In the genomic region with DNA sequence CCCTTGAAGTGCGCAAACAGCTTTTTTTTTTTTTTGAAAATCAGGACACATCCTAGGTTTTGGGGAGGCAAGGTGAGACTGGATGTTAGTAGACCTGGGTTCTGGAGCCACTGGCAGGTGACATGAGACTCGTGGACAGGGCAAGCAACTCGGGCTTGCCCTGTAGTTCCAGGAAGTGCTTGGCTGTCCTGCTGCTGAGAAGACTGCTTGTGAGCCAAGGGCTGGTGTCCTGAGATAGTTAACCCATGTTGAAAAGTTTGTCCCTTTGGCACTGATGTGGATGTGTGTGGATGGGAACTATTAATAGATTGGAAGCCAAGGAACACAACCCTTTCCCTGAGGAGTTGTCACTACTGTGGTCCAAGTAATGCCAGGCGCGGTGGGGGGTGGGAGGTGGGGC, we compare ENCODE assay signal across 7 mouse cellular contexts. TPM values are rescaled to one million over a fixed set of nuclear protein-coding genes. Genes with fewer than 3 reads are reported as not detected.
DNase-seq lines count a peak whose midpoint lies in the region; ATAC-seq and TF ChIP-seq lines count a peak whose summit lies in the region.

No protein-coding gene starts in this region.

- H3K9ac ChIP-seq in kidney, postnatal 0 days (ENCODE audit: low read depth, low read length), result no peak overlapping the region
- peak overlapping the region; percentile 79 for H3K9ac ChIP-seq in forebrain, embryonic 11.5 days (ENCODE audit: low read length)
- peak overlapping the region; percentile 88 for H3K9ac ChIP-seq in hindbrain, embryonic 13.5 days
- H3K9ac ChIP-seq in neural tube, embryonic 12.5 days, result no peak overlapping the region
- H3K9ac ChIP-seq in liver, embryonic 11.5 days (ENCODE audit: low read depth, low read length), result no peak overlapping the region

- no peaks in the 10 kb centered on the region for H3K4me1 ChIP-seq in kidney, postnatal 0 days (replicated peaks; ENCODE audit: insufficient read depth, low read length)
- peaks cover 8% of the 10 kb centered on the region for H3K4me1 ChIP-seq in forebrain, embryonic 11.5 days (replicated peaks; ENCODE audit: control insufficient read depth, insufficient read depth, low read length)
- peaks cover 47% of the 10 kb centered on the region for H3K4me1 ChIP-seq in hindbrain, embryonic 13.5 days (replicated peaks)
- peaks cover 12% of the 10 kb centered on the region for H3K4me1 ChIP-seq in neural tube, embryonic 12.5 days
- no peaks in the 10 kb centered on the region for H3K4me1 ChIP-seq in liver, embryonic 11.5 days (replicated peaks; ENCODE audit: control insufficient read depth, insufficient read depth, low read length)

- H3K4me3 ChIP-seq in kidney, postnatal 0 days (replicated peaks; ENCODE audit: low read depth, low read length), result no peak overlapping the region
- no peak overlapping the region; the same call in 1 of the 2 replicates for H3K4me3 ChIP-seq in forebrain, embryonic 11.5 days (ENCODE audit: low read depth, low read length)
- peak overlapping the region; percentile 75 for H3K4me3 ChIP-seq in hindbrain, embryonic 13.5 days
- H3K4me3 ChIP-seq in neural tube, embryonic 12.5 days, result no peak overlapping the region; the same call in 1 of the 2 replicates
- no peak overlapping the region for H3K4me3 ChIP-seq in liver, embryonic 11.5 days (ENCODE audit: low read depth, low read length)

- 21% methylated on average over 5 of the region's 5 CpGs for WGBS in kidney, postnatal 0 days
- WGBS in forebrain, embryonic 11.5 days, result 4% methylated on average over 5 of the region's 5 CpGs
- WGBS in hindbrain, embryonic 13.5 days, result 9% methylated on average over 5 of the region's 5 CpGs
- WGBS in neural tube, embryonic 12.5 days, result 17% methylated on average over 5 of the region's 5 CpGs
- WGBS in liver, embryonic 11.5 days, result 10% methylated on average over 5 of the region's 5 CpGs

- no peak for TF ChIP-seq CTCF in kidney, postnatal 0 days (IDR thresholded peaks at IDR 0.05; ENCODE audit: low read depth)

- H3K9me3 ChIP-seq in kidney, postnatal 0 days (replicated peaks; ENCODE audit: low read length), result no peaks in the 10 kb centered on the region
- H3K9me3 ChIP-seq in forebrain, embryonic 11.5 days (ENCODE audit: control insufficient read depth, low read length), result no peaks in the 10 kb centered on the region
- no peaks in the 10 kb centered on the region for H3K9me3 ChIP-seq in hindbrain, embryonic 13.5 days
- no peaks in the 10 kb centered on the region for H3K9me3 ChIP-seq in neural tube, embryonic 12.5 days
- no peaks in the 10 kb centered on the region for H3K9me3 ChIP-seq in liver, embryonic 11.5 days (ENCODE audit: control insufficient read depth, low read length)

- H3K4me2 ChIP-seq in kidney, postnatal 0 days (ENCODE audit: low read length), result peak overlapping the region; percentile 99
- peak overlapping the region; percentile 99 for H3K4me2 ChIP-seq in forebrain, embryonic 11.5 days (ENCODE audit: low read depth, low read length, severe bottlenecking)
- H3K4me2 ChIP-seq in hindbrain, embryonic 13.5 days, result peak overlapping the region; percentile 97
- H3K4me2 ChIP-seq in neural tube, embryonic 12.5 days (replicated peaks), result peak overlapping the region; percentile 100
- no peak overlapping the region; the same call in 1 of the 2 replicates for H3K4me2 ChIP-seq in liver, embryonic 11.5 days

- ATAC-seq in kidney, postnatal 0 days (replicated peaks; ENCODE audit: low FRiP score, low read depth), result no peak
- ATAC-seq in forebrain, embryonic 11.5 days (replicated peaks; ENCODE audit: low FRiP score), result 0 out of 2 replicates have a peak, but pooled peaks have one; percentile 2
- peak; percentile 7; the same call in 1 of the 2 replicates for ATAC-seq in hindbrain, embryonic 13.5 days (ENCODE audit: low FRiP score)
- peak; percentile 15; the same call in 1 of the 2 replicates for ATAC-seq in neural tube, embryonic 12.5 days (ENCODE audit: low FRiP score, low read depth)
- ATAC-seq in liver, embryonic 11.5 days (replicated peaks; ENCODE audit: low FRiP score), result no peak
- ATAC-seq in megakaryocyte, adult 5-6 weeks (ENCODE audit: poor library complexity, severe bottlenecking), result no peak

- no peak for DNase-seq in kidney, postnatal 0 days (ENCODE audit: low spot score)
- no peak for DNase-seq in kidney, postnatal 25 days
- DNase-seq in forebrain, embryonic 11.5 days (ENCODE audit: low spot score), result peak; percentile 52
- DNase-seq in liver, embryonic 11.5 days (ENCODE audit: low spot score), result no peak

- no peak overlapping the region for H3K27ac ChIP-seq in kidney, postnatal 0 days
- no peak overlapping the region for H3K27ac ChIP-seq in forebrain, embryonic 11.5 days (ENCODE audit: low read depth, low read length)
- peak overlapping the region; percentile 80 for H3K27ac ChIP-seq in hindbrain, embryonic 13.5 days
- H3K27ac ChIP-seq in neural tube, embryonic 12.5 days, result no peak overlapping the region
- no peak overlapping the region for H3K27ac ChIP-seq in liver, embryonic 11.5 days (ENCODE audit: low read depth, low read length)

- H3K27me3 ChIP-seq in kidney, postnatal 0 days (ENCODE audit: insufficient read depth, low read length), result no peaks in the 10 kb centered on the region; the same call in 1 of the 2 replicates
- peaks cover 8% of the 10 kb centered on the region; the same call in 1 of the 2 replicates for H3K27me3 ChIP-seq in forebrain, embryonic 11.5 days (ENCODE audit: control insufficient read depth, insufficient read depth, low read length)
- peaks cover 21% of the 10 kb centered on the region for H3K27me3 ChIP-seq in hindbrain, embryonic 13.5 days
- H3K27me3 ChIP-seq in neural tube, embryonic 12.5 days (replicated peaks), result peaks cover 19% of the 10 kb centered on the region
- H3K27me3 ChIP-seq in liver, embryonic 11.5 days (replicated peaks; ENCODE audit: control insufficient read depth, insufficient read depth, low read length), result peaks cover 59% of the 10 kb centered on the region

- H3K36me3 ChIP-seq in kidney, postnatal 0 days (ENCODE audit: insufficient read depth, low read length), result no peaks in the 10 kb centered on the region
- H3K36me3 ChIP-seq in forebrain, embryonic 11.5 days (ENCODE audit: control insufficient read depth, insufficient read depth, low read length), result no peaks in the 10 kb centered on the region
- H3K36me3 ChIP-seq in hindbrain, embryonic 13.5 days, result no peaks in the 10 kb centered on the region
- H3K36me3 ChIP-seq in neural tube, embryonic 12.5 days, result no peaks in the 10 kb centered on the region
- H3K36me3 ChIP-seq in liver, embryonic 11.5 days (ENCODE audit: control insufficient read depth, insufficient read depth, low read length), result no peaks in the 10 kb centered on the region

RNA-seq across cellular contexts. Expression of gene Sel1l3, which starts 0.6 kb away (rescaled TPM):
- 11.1 and 11.8 TPM in 2 replicates for polyA plus RNA-seq in kidney, postnatal 0 days (2015; fragmentation: Nextera tagmentation; extraction: Ambion mirVana)
- polyA plus RNA-seq in forebrain, embryonic 11.5 days (2014; fragmentation: Nextera tagmentation; extraction: Ambion mirVana), result 9.1 and 10.4 TPM in 2 replicates
- polyA plus RNA-seq in hindbrain, embryonic 13.5 days (2015; fragmentation: Nextera tagmentation; extraction: Ambion mirVana), result 4.4 and 5.2 TPM in 2 replicates
- 4.6 and 5.7 TPM in 2 replicates for polyA plus RNA-seq in neural tube, embryonic 12.5 days (2016; fragmentation: Nextera tagmentation; extraction: Ambion mirVana)
- 0.27 and 0.52 TPM in 2 replicates for polyA plus RNA-seq in liver, embryonic 11.5 days (2014; fragmentation: Nextera tagmentation; extraction: Ambion mirVana)
- 0.04 TPM in 1 of 2 replicates, not detected in the other for total RNA-seq in megakaryocyte, adult 5-6 weeks (2015)
- 0.04 TPM in 1 of 2 replicates, not detected in the other for total RNA-seq in megakaryocyte, adult 5-6 weeks (2017)

RNA-seq across cellular contexts. Expression of gene Smim20, which starts 52.5 kb away (rescaled TPM):
- 135 and 143 TPM in 2 replicates for polyA plus RNA-seq in kidney, postnatal 0 days (2015; fragmentation: Nextera tagmentation; extraction: Ambion mirVana)
- 71.3 and 75.4 TPM in 2 replicates for polyA plus RNA-seq in forebrain, embryonic 11.5 days (2014; fragmentation: Nextera tagmentation; extraction: Ambion mirVana)
- polyA plus RNA-seq in hindbrain, embryonic 13.5 days (2015; fragmentation: Nextera tagmentation; extraction: Ambion mirVana), result 76.0 and 76.6 TPM in 2 replicates
- 65.6 and 75.6 TPM in 2 replicates for polyA plus RNA-seq in neural tube, embryonic 12.5 days (2016; fragmentation: Nextera tagmentation; extraction: Ambion mirVana)
- 64.4 and 70.2 TPM in 2 replicates for polyA plus RNA-seq in liver, embryonic 11.5 days (2014; fragmentation: Nextera tagmentation; extraction: Ambion mirVana)
- total RNA-seq in megakaryocyte, adult 5-6 weeks (2015), result 67.6 and 71.7 TPM in 2 replicates
- 43.3 and 55.5 TPM in 2 replicates for total RNA-seq in megakaryocyte, adult 5-6 weeks (2017)

Comparison
In these comparisons a context has a peak if more than half of its experiments do, and no peak if none do; other contexts are left out.
1. ATAC-seq: peak in forebrain, embryonic 11.5 days (single experiment), hindbrain, embryonic 13.5 days (single experiment) and neural tube, embryonic 12.5 days (single experiment); none in kidney, postnatal 0 days (single experiment), liver, embryonic 11.5 days (single experiment) and megakaryocyte, adult 5-6 weeks (single experiment).
2. H3K9ac ChIP-seq: peak in forebrain, embryonic 11.5 days (single experiment) and hindbrain, embryonic 13.5 days (single experiment); none in kidney, postnatal 0 days (single experiment), neural tube, embryonic 12.5 days (single experiment) and liver, embryonic 11.5 days (single experiment).